8 mouse cellular contexts compared by ENCODE assay signal in the genomic region with DNA sequence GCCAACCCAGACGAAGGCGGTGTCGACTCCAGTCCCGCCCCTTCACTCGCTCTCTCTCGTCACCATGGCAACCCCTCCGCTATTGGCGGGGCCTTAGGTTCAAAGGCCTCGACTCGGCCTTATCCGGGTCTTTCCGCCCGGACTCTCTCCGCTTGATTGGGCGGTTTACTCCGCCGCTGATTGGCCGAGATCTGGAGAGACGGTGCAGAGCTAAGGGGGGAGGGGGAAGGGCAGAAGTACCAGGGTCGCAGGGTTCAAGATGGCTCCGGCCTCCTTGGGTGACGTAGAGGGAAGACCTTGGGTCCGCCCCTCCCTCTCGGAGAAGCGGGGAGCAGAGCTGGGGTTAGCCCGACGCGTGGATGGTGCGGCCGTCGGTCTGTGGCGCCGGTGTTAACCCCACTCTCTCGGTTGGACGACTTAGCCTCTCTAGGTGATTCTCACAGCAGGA. TPM values are rescaled to one million over a fixed set of nuclear protein-coding genes. Genes with fewer than 3 reads are reported as not detected.
DNase-seq lines count a peak whose midpoint lies in the region; ATAC-seq lines count a peak whose summit lies in the region.

TSS of gene Agpat1 (plus strand) at position 202 of the 448 bp plus-strand sequence.

- H3K9me3 ChIP-seq in embryonic facial prominence, embryonic 10.5 days = no peaks in the 10 kb centered on the region
- H3K9me3 ChIP-seq in intestine, embryonic 16.5 days (ENCODE audit: control insufficient read depth, low read length) = no peaks in the 10 kb centered on the region

- peaks cover 56% of the 10 kb centered on the region for H3K4me1 ChIP-seq in embryonic facial prominence, embryonic 10.5 days
- peaks cover 39% of the 10 kb centered on the region for H3K4me1 ChIP-seq in intestine, embryonic 16.5 days (ENCODE audit: control insufficient read depth, insufficient read depth, low read length)

- under 1% methylated on average over 35 of the region's 35 CpGs for WGBS in embryonic facial prominence, embryonic 10.5 days
- 0% methylated on average over 35 of the region's 35 CpGs for WGBS in intestine, embryonic 16.5 days

- peak within 1 kb of the TSS; percentile 68 for H3K4me2 ChIP-seq in intestine, embryonic 16.5 days (ENCODE audit: low read depth, low read length)

- peak within 1 kb of the TSS; percentile 95 for H3K27ac ChIP-seq in embryonic facial prominence, embryonic 10.5 days (replicated peaks)
- peak within 1 kb of the TSS; percentile 92 for H3K27ac ChIP-seq in intestine, embryonic 16.5 days (ENCODE audit: low read length)

- peak within 1 kb of the TSS; percentile 96 for H3K4me3 ChIP-seq in embryonic facial prominence, embryonic 10.5 days
- H3K4me3 ChIP-seq in intestine, embryonic 16.5 days (ENCODE audit: low read length) = peak within 1 kb of the TSS; percentile 89

- peak; percentile 92 for ATAC-seq in intestine, embryonic 16.5 days

- peak; percentile 99 for DNase-seq in adrenal gland, adult 8-10 months
- peak; percentile 100 for DNase-seq in embryonic facial prominence, embryonic 10.5 days (ENCODE audit: low spot score)
- no peak for DNase-seq in gonadal fat pad, adult 2 months (ENCODE audit: low read depth)
- DNase-seq in left cerebral cortex, postnatal 25 days (ENCODE audit: low spot score in 2 of 2) = peak; percentile 96 to 99
- DNase-seq in mesoderm, embryonic 11.5 days (ENCODE audit: low read depth, low spot score) = peak; percentile 99
- peak; percentile 97 for DNase-seq in right cerebral cortex, postnatal 25 days
- peak; percentile 99 for DNase-seq in urinary bladder, postnatal 4 days (ENCODE audit: low spot score in 2 of 2)

- H3K27me3 ChIP-seq in embryonic facial prominence, embryonic 10.5 days (replicated peaks; ENCODE audit: low read depth, poor library complexity, severe bottlenecking) = no peaks in the 10 kb centered on the region
- no peaks in the 10 kb centered on the region for H3K27me3 ChIP-seq in intestine, embryonic 16.5 days (replicated peaks; ENCODE audit: control insufficient read depth, insufficient read depth, low read length)

- peaks cover 41% of the 10 kb centered on the region for H3K36me3 ChIP-seq in embryonic facial prominence, embryonic 10.5 days (replicated peaks)
- H3K36me3 ChIP-seq in intestine, embryonic 16.5 days (ENCODE audit: control insufficient read depth, insufficient read depth, low read length) = peaks cover 7% of the 10 kb centered on the region

- intact Hi-C loops in left cerebral cortex, postnatal 25 days (cut with DNase I) = no loop called here

- peak within 1 kb of the TSS; percentile 99 for H3K9ac ChIP-seq in intestine, embryonic 16.5 days (ENCODE audit: low read depth, low read length)

RNA-seq across cellular contexts. Expression of gene Agpat1, which starts in this region (rescaled TPM):
- 100 to 1,000 TPM in 3 of 4 experiments, 10 to 100 TPM in 1; 84.6 to 108 (median 101) TPM for total RNA-seq in adrenal gland, adult 8-10 months (2022)
- 51.3 and 56.1 TPM in 2 replicates for polyA plus RNA-seq in embryonic facial prominence, embryonic 10.5 days (2016; fragmentation: Nextera tagmentation; extraction: Ambion mirVana)
- 204 and 232 TPM in 2 replicates for polyA plus RNA-seq in gonadal fat pad, adult 2 months (2012; rRNA removed)
- polyA plus RNA-seq in intestine, embryonic 16.5 days (2015; fragmentation: Nextera tagmentation; extraction: Ambion mirVana) = 61.8 and 67.9 TPM in 2 replicates
- total RNA-seq in left cerebral cortex, postnatal 25 days (2021) = 100 to 1,000 TPM; 169 to 174 TPM
